ENCODE assay signal across 8 mouse cellular contexts in genomic region chr6:124757351-124757880, GRCm38 (mm10). TPM values are rescaled to one million over a fixed set of nuclear protein-coding genes. Genes with fewer than 3 reads are reported as not detected.
DNase-seq lines count a peak whose midpoint lies in the region; ATAC-seq lines count a peak whose summit lies in the region.

No protein-coding gene starts in this region.

- peak; percentile 58 for DNase-seq in cerebellum, adult 9-11 months
- no peak for DNase-seq in cerebellum, postnatal 4 days (ENCODE audit: low spot score in 2 of 2)
- DNase-seq in neural tube, embryonic 11.5 days (ENCODE audit: low spot score), result peak; percentile 29
- no peak for DNase-seq in neural tube, embryonic 10.5 days (ENCODE audit: extremely low spot score, low spot score)
- DNase-seq in frontal cortex, postnatal 36 days (ENCODE audit: low spot score in 2 of 2), result no peak
- no peak for DNase-seq in adrenal gland, adult (ENCODE audit: inconsistent age in 2 of 2, low spot score in 1 of 2)

- peak overlapping the region; percentile 94 for H3K4me3 ChIP-seq in neural tube, embryonic 11.5 days (ENCODE audit: low read depth, low read length)
- peak overlapping the region; percentile 79 for H3K4me3 ChIP-seq in limb, embryonic 13.5 days
- H3K4me3 ChIP-seq in stomach, embryonic 15.5 days (replicated peaks), result peak overlapping the region; percentile 75

- H3K27me3 ChIP-seq in neural tube, embryonic 11.5 days (ENCODE audit: control insufficient read depth, insufficient read depth, low read length), result no peaks in the 10 kb centered on the region
- H3K27me3 ChIP-seq in limb, embryonic 13.5 days, result peaks cover 14% of the 10 kb centered on the region; the same call in 1 of the 2 replicates
- no peaks in the 10 kb centered on the region for H3K27me3 ChIP-seq in stomach, embryonic 15.5 days (replicated peaks)

- H3K27ac ChIP-seq in neural tube, embryonic 11.5 days (ENCODE audit: low read depth, low read length), result peak overlapping the region; percentile 97
- peak overlapping the region; percentile 99 for H3K27ac ChIP-seq in limb, embryonic 13.5 days
- H3K27ac ChIP-seq in stomach, embryonic 15.5 days, result peak overlapping the region; percentile 96

- H3K4me1 ChIP-seq in neural tube, embryonic 11.5 days (ENCODE audit: control insufficient read depth, insufficient read depth, low read length), result peaks cover 27% of the 10 kb centered on the region
- H3K4me1 ChIP-seq in limb, embryonic 13.5 days, result peaks cover 51% of the 10 kb centered on the region
- H3K4me1 ChIP-seq in stomach, embryonic 15.5 days, result peaks cover 49% of the 10 kb centered on the region

- WGBS in neural tube, embryonic 11.5 days, result 6% methylated on average over 5 of the region's 5 CpGs
- WGBS in limb, embryonic 13.5 days, result 10% methylated on average over 5 of the region's 5 CpGs
- WGBS in stomach, embryonic 15.5 days, result 7% methylated on average over 5 of the region's 5 CpGs

- no peaks in the 10 kb centered on the region for H3K9me3 ChIP-seq in neural tube, embryonic 11.5 days (ENCODE audit: control insufficient read depth, low read length)
- H3K9me3 ChIP-seq in limb, embryonic 13.5 days, result no peaks in the 10 kb centered on the region
- no peaks in the 10 kb centered on the region for H3K9me3 ChIP-seq in stomach, embryonic 15.5 days

- no peaks in the 10 kb centered on the region for H3K36me3 ChIP-seq in neural tube, embryonic 11.5 days (ENCODE audit: control insufficient read depth, insufficient read depth, low read length)
- H3K36me3 ChIP-seq in limb, embryonic 13.5 days, result peaks cover 8% of the 10 kb centered on the region; the same call in 1 of the 2 replicates
- H3K36me3 ChIP-seq in stomach, embryonic 15.5 days, result no peaks in the 10 kb centered on the region

- no peak for ATAC-seq in neural tube, embryonic 11.5 days (ENCODE audit: insufficient read depth, low FRiP score, low TSS enrichment)
- ATAC-seq in limb, embryonic 13.5 days (ENCODE audit: low FRiP score, low read depth), result no peak
- ATAC-seq in stomach, embryonic 15.5 days (ENCODE audit: insufficient read depth, low FRiP score, low read depth), result no peak

- peak overlapping the region; percentile 70 for H3K4me2 ChIP-seq in neural tube, embryonic 11.5 days (ENCODE audit: low read depth)
- peak overlapping the region; percentile 90 for H3K4me2 ChIP-seq in limb, embryonic 13.5 days (replicated peaks)
- H3K4me2 ChIP-seq in stomach, embryonic 15.5 days, result peak overlapping the region; percentile 61

- H3K9ac ChIP-seq in neural tube, embryonic 11.5 days (ENCODE audit: low read length), result peak overlapping the region; percentile 94
- H3K9ac ChIP-seq in limb, embryonic 13.5 days, result peak overlapping the region; percentile 94
- H3K9ac ChIP-seq in stomach, embryonic 15.5 days, result peak overlapping the region; percentile 76

RNA-seq across cellular contexts. Expression of gene Atn1, which starts 1.1 kb away (rescaled TPM):
- 11.8 and 12.1 TPM in 2 replicates for polyA plus RNA-seq in neural tube, embryonic 11.5 days (2014; fragmentation: Nextera tagmentation; extraction: Ambion mirVana)
- 19.6 and 20.0 TPM in 2 replicates for polyA plus RNA-seq in limb, embryonic 13.5 days (2015; fragmentation: Nextera tagmentation; extraction: Ambion mirVana)
- 13.9 and 16.2 TPM in 2 replicates for polyA plus RNA-seq in stomach, embryonic 15.5 days (2015; fragmentation: Nextera tagmentation; extraction: Ambion mirVana)

RNA-seq across cellular contexts. Expression of gene Gm45234, which starts 1.6 kb away (rescaled TPM):
- not detected in 2 replicates for polyA plus RNA-seq in neural tube, embryonic 11.5 days (2014; fragmentation: Nextera tagmentation; extraction: Ambion mirVana)
- polyA plus RNA-seq in limb, embryonic 13.5 days (2015; fragmentation: Nextera tagmentation; extraction: Ambion mirVana), result 0.11 TPM in 1 of 2 replicates, not detected in the other
- polyA plus RNA-seq in stomach, embryonic 15.5 days (2015; fragmentation: Nextera tagmentation; extraction: Ambion mirVana), result not detected in 2 replicates

RNA-seq across cellular contexts. Expression of gene Eno2, which starts 12.1 kb away (rescaled TPM):
- polyA plus RNA-seq in neural tube, embryonic 11.5 days (2014; fragmentation: Nextera tagmentation; extraction: Ambion mirVana), result 8.5 and 9.8 TPM in 2 replicates
- polyA plus RNA-seq in limb, embryonic 13.5 days (2015; fragmentation: Nextera tagmentation; extraction: Ambion mirVana), result 7.2 and 7.7 TPM in 2 replicates
- 5.3 and 6.9 TPM in 2 replicates for polyA plus RNA-seq in stomach, embryonic 15.5 days (2015; fragmentation: Nextera tagmentation; extraction: Ambion mirVana)

RNA-seq across cellular contexts. Expression of gene Grcc10, which starts 16.2 kb away (rescaled TPM):
- 456 and 504 TPM in 2 replicates for polyA plus RNA-seq in neural tube, embryonic 11.5 days (2014; fragmentation: Nextera tagmentation; extraction: Ambion mirVana)
- polyA plus RNA-seq in limb, embryonic 13.5 days (2015; fragmentation: Nextera tagmentation; extraction: Ambion mirVana), result 480 and 513 TPM in 2 replicates
- polyA plus RNA-seq in stomach, embryonic 15.5 days (2015; fragmentation: Nextera tagmentation; extraction: Ambion mirVana), result 331 and 401 TPM in 2 replicates

RNA-seq across cellular contexts. Expression of gene Ptpn6, which starts 18.9 kb away (rescaled TPM):
- polyA plus RNA-seq in neural tube, embryonic 11.5 days (2014; fragmentation: Nextera tagmentation; extraction: Ambion mirVana), result 6.9 and 8.0 TPM in 2 replicates
- polyA plus RNA-seq in limb, embryonic 13.5 days (2015; fragmentation: Nextera tagmentation; extraction: Ambion mirVana), result 9.0 and 10.9 TPM in 2 replicates
- 19.0 and 19.8 TPM in 2 replicates for polyA plus RNA-seq in stomach, embryonic 15.5 days (2015; fragmentation: Nextera tagmentation; extraction: Ambion mirVana)

Comparison
In these comparisons a context has a peak if more than half of its experiments do, and no peak if none do; other contexts are left out.
1. DNase-seq: peak in cerebellum, adult 9-11 months (single experiment) and neural tube, embryonic 11.5 days (single experiment); none in cerebellum, postnatal 4 days (0 of 2), neural tube, embryonic 10.5 days (single experiment), frontal cortex, postnatal 36 days (0 of 2) and adrenal gland, adult (0 of 2).
2. Peak in every context shown above with its lines, with median percentiles within 50 percentile points of each other: H3K27ac ChIP-seq, H3K4me2 ChIP-seq, H3K4me3 ChIP-seq and H3K9ac ChIP-seq.